Mouse (Mus musculus): ENCODE measurements around the gene Zfp526.
A peak's percentile ranks its signal among the peaks of the same experiment; 100 is the strongest.

Zfp526 gene

DNA sequence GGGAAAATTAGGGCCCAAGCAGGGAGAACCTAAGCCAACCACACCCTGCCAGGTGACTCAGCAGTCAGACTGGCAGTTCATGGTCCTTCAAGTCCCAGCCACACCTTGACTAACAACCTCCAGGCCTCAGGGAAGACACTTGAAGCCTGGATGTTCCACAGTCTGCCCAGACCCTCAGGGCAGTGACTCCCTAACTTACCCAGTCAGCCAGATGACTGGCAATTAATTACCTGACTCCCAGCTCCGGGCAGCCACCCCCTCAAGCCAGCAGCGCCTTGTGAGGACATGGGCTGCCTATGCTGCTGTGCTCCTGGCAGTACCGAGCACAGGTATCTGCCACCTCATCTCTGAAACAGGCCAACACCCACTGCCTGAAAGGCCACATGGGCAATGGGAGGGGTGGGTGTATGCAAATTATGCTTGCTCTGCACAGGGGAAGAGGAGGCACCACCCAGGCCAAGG is 12.0 kb upstream of the Zfp526 start:
- DNase-seq (ENCODE audit: low spot score): no peak

DNA sequence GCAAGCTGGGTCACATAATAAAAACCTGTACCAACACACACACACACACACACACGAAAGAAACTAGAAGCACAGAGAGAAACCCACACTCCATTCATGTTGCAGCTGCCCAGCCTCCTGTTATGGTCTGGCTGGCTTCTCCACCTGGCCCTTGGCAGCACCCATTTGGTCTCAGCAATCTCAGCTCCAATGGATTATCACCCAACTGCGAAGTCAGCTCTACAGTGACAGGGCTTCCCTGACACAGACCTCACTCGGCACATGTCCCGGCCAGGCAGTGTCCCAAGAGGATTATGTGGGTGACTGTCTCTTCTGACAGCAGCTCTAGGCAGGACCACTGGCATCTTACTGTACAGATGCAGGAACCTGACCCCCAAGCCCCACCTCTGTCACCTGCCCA is 10.7 kb upstream of the Zfp526 start:
- no peak for DNase-seq (ENCODE audit: low spot score)

DNA sequence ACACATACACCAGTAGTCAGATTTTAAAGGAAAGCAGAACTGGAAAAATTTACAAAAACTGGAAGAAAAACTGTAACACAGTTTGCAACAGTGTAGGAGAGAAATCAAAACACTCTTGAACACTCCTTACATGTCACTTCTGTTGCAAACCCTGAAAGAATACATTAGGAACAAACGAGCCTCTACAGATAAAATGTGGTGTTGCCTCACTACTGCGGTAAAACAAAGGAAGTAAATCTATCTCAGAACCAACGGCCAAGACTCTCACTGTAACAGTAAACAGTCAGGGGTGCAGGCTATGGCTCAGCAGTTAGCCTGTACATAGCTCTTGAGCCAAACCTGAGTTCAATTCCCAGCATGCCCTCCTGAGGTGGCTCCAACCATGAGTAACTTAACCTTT is 8.1 kb upstream of the Zfp526 start:
- no peak for DNase-seq (ENCODE audit: low spot score)

DNA sequence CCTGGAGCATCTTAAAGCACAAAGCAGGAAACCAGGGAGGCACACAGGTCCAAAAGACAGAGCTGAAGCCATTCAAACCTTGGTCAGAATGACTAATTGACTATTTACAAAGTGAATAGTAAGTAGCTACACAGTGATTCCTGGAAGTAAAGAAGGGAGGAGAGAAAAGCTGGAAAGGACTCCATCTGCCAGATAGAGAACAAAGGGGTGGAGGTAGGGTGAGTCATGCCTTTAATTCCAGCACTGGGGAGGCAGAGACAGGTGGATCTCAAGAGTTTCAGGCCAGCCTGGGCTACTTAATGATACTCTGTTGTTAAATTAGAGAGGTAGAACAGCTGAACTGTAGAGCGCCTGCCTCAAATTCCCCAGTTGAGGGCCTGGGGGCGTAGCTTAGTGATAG is 7.1 kb upstream of the Zfp526 start:
- DNase-seq (ENCODE audit: low spot score): no peak

DNA sequence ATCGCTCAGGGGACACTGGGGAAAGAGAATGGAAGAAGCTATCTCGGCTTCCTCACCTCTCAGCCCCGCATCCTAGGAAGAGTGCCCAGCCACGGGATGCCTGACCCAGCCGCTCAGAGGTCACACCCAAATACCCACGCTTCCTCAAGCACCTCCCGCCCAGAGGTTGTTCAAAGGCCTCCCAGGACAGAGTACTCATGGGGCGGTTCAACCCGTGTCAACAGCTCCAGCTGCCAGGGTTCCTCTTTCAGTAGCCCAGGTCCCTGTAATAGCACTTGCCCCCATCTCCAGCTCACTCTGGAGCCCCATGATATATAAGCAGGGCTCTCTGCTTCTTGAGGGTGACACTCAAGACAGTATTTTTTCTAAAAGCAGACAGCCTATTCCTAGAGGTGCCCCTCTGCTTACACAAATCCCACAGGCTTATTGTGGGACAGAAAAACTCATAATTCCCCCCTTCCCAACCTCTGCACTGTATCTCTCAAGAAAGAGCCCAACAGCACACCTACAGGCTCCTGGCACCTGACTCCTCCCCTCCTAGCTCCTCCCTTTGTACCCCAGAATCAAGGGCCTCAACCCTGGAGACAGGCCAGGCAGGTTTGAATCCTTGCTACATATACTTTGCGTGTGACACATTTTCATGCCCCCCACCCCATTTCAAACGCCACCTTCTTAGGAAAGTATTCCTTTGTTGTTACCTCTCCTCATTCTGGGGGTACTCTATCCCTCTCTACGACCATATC is 3.4 kb upstream of the Zfp526 start:
- DNase-seq (ENCODE audit: low spot score): no peak

DNA sequence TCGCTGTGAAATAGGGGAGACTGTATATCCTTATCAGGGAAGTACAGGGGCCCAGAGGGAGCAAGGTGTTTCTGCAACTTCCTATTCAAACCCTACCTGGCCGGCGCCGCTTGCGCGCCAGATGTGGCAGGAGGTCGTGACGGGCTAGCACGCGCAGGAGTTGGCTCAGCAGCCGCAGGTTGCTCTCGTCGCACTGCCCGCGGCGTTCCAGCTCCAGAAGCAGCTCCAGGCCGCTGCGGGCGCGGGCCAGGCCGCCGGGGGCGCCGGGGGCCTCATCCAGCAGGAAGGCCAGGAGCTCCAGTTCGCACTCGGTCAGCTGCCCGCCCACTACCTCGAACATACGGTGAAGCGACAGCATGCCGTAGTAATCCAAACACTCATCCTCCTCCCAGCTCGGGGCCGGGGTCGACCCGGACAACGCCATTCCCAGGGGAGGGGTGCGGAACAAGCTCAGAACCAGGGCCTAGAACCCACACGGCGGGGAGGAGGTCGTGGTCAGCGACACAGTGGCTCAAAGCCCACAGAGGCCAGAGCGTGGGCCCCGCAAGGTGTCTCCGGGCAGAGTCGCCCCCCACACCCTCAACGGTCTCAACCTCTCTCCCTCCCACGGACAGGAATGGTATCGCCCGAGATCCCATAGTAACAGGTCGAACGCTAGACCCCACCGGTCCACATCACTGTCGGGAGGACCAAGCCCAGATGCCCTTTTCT is 2.4 kb upstream of the Zfp526 start:
- DNase-seq (ENCODE audit: low spot score): peak; percentile 39

DNA sequence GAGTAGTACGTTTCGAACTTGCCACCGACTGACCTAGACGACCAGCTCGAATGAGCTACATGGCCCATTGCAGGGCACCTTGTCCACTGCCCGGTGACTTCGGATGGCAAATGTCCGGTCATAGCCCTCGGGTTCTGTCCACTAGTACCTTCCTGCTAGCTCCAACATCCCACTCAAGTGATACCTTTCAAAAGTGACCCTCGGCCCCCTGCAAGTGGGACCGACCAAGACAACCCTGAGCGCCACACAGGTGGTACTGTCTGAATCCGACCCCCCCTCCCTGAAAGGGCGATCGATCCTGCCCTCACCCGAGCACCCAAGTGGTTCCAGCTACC is 1.8 kb upstream of the Zfp526 start:
- no peak for DNase-seq (ENCODE audit: low spot score)

DNA sequence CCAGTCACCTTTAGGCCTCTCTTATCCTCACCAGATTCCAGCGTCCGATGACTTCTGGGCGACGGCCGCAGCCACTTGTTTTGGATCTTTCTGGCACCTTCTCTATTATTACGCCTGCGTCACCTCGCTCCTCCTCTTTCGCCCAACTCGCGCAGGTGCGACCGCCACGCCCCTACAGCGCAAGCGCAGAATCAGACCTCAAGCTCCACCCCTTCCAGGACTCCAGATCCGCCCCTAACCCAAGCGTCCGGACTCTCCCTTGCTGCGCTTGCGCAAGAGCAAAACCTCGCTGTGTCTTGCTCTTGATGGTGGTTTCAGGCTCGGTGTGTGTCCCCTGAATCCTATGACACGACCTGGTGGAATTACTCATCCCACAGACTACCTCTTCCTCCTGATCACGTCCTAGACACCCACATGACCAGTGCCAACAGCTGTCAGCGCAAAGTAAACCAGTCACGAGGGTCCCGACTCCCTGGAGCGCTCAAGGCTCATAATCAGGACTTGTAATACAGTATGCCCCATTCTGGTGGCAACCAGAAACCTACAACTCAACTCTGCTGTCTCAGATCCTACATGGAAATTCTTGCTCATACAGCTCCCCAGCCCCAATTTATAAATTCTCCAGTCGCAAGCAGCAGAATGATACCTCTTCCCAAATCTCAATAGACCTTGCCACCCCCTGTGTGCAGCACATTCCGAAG is 1.3 kb upstream of the Zfp526 start:
- DNase-seq (ENCODE audit: low spot score): peak; percentile 84

DNA sequence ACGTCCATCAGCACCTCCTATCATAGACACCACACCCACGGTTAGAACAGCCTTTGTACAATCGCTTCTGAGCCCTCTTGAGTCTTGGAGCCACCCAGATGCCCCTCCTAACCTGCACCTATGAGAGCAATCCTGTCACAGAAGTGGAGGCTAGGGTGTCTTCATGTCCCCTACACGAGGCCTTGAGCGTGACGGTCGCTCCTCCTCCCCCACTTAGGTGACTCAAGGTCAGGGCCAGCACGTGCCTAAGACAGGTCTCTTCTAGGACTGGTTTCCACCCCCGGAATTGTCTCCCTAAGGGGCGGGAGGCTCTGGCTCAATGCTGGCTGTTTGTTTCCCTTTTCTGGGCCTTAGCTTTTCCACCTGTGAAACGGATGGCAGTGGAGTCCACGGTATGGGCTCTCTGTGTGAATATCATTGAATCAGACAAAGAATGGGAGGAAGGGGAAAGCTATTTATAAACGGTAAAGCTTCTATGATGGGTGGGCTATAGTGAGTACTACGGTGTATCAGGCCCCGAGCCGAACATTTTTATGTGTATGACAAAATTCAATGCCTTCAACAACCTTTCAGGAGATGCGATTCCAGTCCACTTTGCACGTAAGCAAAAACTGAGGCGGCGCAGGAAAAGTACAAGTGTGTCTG is 646 bp upstream of the Zfp526 start, which contains the start of gene Dedd2:
TSS of gene Dedd2 (minus strand) at position 159 of the 645 bp plus-strand sequence.
- no peak for DNase-seq (ENCODE audit: low spot score)

DNA sequence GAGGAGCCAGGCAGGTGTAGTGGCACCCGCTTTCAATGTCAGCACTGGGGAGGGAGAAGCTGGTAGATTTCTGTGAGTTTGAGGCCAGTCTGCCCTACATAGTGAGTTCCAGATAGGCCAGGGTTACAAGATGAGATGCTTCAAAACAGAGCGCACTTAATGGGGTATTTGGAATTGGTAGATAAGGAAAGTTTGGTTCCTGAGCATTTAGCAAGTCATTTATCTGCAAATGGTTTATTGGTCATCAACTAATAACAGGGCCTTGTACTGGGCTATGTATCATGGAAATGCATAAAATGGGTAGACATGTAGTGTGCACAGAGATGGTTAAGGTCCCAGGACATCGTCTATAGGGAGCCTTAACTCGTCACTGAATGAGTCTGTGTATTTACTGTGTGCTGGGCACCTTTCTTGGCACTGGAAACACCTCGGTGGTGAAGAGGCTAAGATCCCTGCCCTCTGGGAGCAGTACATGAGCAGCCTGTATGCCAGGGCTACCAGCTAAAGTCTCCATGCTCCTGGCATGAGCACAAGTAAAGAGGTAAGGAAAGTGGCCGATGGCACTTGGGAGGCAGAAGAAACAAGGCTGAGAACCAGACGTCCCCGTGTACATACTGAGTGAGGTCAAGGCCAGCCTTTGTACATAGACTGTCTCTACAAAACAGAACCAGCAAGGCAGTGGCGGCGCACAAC is 1.2 kb downstream of the Zfp526 start:
- no peak for DNase-seq (ENCODE audit: low spot score)

DNA sequence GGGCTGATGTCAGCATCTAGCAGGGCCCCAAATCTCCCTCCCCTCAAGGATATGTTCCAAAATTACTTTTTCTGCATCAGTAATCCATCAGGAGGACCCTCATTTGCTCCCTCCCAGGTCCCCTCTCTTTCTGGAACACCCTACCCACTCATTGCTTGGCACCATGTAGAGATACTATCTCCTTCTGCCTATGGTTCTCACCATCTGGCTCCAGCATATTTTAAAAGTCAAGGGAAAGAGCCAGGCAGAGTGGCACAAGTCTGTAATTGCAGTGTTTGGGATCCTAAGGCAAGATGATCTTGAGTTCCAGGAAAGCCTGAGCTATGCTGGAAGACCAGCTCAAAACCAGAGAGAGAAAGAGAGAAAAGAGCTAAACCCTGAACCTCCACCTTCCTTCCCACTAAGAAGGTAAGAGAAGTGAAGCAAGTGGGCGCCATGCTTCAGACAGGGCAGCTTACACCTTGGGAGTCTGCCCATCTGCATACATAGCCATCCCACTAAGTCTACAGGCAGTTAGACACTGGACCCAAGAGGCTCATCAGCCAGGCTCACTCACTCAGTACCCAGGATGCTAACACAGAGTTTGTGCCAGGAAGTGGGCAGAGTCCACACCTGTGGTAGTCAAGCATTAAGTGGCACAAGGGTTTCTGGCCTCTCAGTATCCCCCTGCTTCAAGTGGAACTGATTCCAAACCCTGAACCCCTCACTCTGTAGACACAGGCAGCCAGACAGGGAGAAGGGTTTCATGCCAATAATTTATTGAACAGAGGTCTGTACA is 6.5 kb downstream of the Zfp526 start:
- DNase-seq (ENCODE audit: low spot score): no peak

DNA sequence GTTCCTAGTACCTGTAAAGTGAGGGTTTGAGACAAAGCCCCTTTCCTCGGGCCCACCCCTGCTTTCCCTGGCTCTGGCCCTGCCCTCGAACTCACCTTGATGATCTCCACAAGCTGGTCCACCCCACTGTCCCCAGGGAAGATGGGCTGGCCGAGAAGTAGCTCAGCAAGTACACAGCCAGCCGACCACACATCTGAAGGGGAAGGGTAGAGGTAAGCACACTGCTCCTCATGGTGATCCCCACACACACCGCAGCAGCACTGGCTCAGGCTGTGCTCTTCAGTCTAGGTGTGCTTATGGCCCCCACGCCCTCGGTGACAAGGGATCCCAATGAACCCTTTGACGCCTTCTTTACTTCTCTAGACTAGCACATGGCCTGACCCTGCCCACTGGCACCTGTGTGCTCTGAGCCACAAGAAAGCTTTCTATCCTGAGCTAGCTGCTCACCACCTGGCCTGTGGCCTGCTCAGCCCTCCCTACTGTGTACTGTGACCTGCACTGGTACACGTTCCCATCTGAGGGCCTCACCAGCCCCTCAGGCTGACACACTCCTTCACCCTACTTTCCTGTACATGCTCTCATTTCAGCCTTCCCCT is 9.6 kb downstream of the Zfp526 start:
- DNase-seq (ENCODE audit: low spot score): no peak

DNA sequence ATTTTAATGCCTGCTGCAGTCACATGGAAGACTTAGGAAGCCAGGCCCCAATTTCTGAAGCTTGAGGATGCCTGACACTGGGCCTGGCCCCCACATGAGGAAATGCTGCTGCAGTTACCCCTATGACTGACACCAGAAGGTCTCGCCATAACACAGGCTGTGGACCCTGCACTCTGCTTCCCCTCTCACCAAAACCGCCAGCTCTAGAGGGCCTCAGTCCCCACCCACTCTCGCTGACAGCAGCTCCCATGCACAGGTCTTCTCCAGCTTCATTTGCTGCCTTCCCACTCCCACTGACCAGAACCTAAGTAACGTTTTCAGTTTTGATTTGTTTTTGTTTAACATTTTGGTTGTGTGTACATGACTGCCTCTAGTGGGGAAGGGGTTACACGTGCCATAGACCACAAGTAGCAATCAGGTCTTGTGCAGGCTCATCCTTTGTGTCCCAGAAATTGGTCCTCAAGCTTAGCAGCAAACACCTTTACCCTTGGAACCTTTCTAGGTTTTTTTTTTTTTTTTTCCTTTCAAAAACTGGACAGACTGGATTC is 10.9 kb downstream of the Zfp526 start:
- no peak for DNase-seq (ENCODE audit: low spot score)

DNA sequence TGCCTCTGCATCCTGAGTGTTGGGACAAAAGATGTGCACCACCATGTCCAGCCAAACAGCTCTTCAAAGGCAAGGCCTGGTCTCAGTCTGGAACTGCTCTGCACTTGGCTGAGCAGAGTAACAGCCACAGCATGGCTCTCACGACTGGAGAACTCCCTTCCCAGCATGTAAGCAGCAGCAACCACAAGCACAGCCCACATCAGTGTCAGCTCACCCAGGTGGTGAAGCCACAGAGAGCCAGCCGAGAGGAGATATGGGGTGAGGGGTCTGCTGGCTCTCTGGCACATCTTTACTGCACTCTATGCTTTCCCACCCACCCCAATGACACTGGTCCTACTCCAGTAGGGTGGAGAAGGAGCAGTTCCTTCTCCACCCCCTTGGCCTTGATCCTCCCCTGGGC is 11.8 kb downstream of the Zfp526 start:
- DNase-seq (ENCODE audit: low spot score): no peak

DNA sequence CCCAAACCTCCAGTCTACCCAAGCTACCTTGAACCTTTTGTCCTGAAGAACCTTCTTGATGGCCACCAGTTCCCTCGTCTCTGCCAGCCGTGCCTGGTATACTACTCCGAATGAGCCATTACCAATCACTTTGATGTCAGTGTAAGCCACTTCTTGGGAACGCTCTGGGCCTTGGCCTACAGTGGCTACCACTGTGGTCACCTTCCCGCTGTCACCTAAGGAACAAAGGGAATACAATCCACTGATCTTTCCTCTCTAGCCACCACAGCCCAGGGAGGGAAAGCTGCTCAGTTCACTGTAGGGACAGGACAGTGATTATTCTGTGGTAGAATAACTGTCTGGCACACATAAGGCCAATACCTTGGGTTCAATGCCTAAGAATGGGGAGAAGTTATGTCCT is 14.3 kb downstream of the Zfp526 start:
- no peak for DNase-seq (ENCODE audit: low spot score)

DNA sequence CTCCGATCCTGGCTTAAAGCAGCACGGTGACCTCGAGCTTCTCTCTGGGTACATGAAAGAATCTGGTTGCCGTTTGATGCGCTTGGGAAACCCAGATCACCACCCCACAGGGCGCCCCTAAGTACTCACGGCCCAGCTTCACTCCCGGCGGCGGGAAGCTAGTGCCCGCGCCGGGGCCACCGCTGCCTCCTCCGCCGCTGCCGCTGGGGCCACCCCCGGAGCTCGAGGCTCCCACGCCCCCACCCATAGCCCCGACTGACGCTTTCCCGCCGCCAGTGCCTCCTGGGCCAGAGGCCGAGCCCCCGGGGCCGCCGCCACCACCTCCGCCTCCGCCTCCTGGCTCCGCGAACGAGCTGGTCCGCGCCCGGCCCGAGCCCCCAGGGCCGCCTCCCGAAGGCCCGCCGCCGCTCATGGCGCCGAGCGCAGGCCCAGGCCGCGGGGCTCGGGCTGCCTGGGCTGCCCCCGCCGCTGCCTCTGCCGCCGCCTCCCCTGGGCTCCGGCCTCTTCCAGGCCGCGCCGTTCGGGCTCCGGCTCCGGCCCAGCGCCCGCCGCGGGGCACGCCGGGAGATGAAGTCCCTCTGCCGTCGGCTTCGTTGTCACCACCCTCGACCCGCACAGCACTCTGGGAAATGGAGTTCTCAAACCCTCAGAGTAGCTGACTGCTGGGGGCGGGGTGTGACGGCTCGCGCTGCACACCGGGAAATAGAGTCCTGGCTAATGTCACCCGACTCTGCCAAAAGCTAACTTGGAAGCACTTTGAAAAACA is 16.2 kb downstream of the Zfp526 start, which contains the start of gene Gsk3a:
TSS of gene Gsk3a (minus strand) at position 603 of the 766 bp plus-strand sequence.
- DNase-seq (ENCODE audit: low spot score): peak; percentile 89

DNA sequence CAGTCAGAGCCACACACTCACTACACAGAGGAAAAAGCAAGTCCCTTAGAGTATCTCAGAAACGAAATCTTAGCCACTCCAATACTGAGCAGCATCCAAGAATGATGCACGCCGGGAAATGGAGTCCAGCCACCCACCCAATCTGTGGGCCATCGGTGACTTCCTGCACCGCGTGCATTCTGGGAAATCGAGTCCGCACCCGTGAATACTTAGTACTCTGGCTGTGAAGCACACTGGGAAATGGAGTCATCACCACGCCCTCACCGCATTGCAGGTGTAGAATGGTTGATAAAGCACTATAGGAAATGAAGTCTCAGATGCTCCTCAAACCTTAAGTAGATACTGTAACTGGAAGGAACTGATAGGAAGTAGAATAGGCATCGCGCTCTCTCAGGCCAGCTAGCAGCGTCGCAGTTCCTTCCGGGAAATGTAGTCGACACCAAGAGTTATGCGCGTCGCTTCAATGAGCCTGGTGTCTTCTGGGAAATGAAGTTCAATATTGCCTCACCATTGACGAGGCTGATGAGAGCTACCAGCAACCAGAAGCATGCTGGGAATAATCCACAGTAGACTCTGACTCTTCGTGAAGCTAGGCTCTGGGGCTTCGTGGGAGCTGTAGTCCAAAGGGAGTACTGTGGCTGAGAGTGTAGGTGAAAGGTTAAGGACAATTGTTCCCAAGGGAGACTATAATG is 16.9 kb downstream of the Zfp526 start:
- DNase-seq (ENCODE audit: low spot score): peak; percentile 77

DNA sequence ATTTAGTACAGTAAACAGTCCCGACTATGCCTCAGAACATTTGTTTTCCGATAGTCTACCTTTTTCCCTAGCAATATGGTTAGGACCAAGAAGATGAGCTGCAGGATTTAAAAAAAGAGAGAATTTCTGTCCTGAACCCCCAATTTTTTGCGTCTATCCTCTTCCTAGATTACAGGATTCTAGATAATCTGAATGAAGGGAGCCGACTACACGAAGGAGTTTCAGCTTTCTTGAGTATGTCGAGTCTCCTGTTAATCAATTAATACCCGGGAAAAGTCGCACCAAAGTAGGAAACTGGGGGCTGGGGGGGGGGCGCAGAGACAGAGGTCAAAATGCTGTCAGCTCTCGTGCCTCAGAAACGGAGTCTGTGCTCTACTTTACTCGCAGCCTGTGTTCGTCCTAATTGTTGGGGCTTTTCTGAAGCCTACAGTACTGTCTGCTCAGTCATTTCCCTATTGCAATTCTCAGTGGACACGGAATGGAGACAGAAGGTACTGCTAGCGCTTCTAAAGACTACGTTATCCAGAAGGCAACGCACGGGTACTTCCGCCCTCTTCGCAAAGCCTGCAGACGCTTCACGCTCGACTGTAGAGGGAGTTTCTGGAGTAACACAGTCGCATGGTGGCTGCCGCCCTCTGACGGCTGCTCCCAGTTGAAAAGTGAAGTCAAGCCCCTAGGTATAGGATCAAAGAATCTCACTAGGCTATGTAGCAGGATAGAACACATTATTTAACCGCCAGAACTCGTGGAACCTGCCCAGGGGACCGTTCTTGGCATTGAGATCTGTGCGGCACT is 17.8 kb downstream of the Zfp526 start:
- peak; percentile 58 for DNase-seq (ENCODE audit: low spot score)

Data from ovary, postnatal 14 days (tissue).